Mouse (Mus musculus) liver, adult (tissue): ENCODE measurements around the gene Sypl2.
A peak's percentile ranks its signal among the peaks of the same experiment; 100 is the strongest.

Experiments used
- GATA4 ChIP-seq: IDR thresholded peaks from 2 replicates; pipeline ENCODE4 v1.6.1; 2014; ENCODE audit warnings: mild to moderate bottlenecking, low read length; ENCODE audit not compliant: insufficient replicate concordance

The Sypl2 gene

GRCm38 (mm10) chr3:108226558-108227350 lies at the start of gene Sypl2:
Sypl2 (minus strand) TSS chr3:108226648.
- TF ChIP-seq GATA4: no peak

- no peak for TF ChIP-seq GATA4
Observed at GRCm38 (mm10) chr3:108259319-108259718, 32.9 kb upstream of the Sypl2 start.

GRCm38 (mm10) chr3:108257831-108258500 lies 31.5 kb upstream of the Sypl2 start:
- TF ChIP-seq GATA4: no peak

GRCm38 (mm10) chr3:108256719-108257637 lies 30.5 kb upstream of the Sypl2 start, which contains the start of gene Psma5:
Psma5 (plus strand) TSS chr3:108256926.
- TF ChIP-seq GATA4: peak; percentile 8; the same call in 1 of the 2 replicates

- no peak for TF ChIP-seq GATA4
Observed at GRCm38 (mm10) chr3:108246857-108247256, 20.4 kb upstream of the Sypl2 start.

GRCm38 (mm10) chr3:108241243-108241839 lies 14.9 kb upstream of the Sypl2 start:
- no peak for TF ChIP-seq GATA4

- TF ChIP-seq GATA4: no peak
Observed at GRCm38 (mm10) chr3:108231646-108232045, 5.2 kb upstream of the Sypl2 start.

- TF ChIP-seq GATA4: no peak
Observed at GRCm38 (mm10) chr3:108227521-108227920, 1.1 kb upstream of the Sypl2 start.

GRCm38 (mm10) chr3:108225711-108226557 lies 514 bp downstream of the Sypl2 start:
- TF ChIP-seq GATA4: no peak

- TF ChIP-seq GATA4: no peak
Observed at GRCm38 (mm10) chr3:108220661-108221060, 5.8 kb downstream of the Sypl2 start.

GRCm38 (mm10) chr3:108214734-108215133 lies 11.7 kb downstream of the Sypl2 start:
- no peak for TF ChIP-seq GATA4

GRCm38 (mm10) chr3:108212406-108212805 lies 14.0 kb downstream of the Sypl2 start:
- TF ChIP-seq GATA4: no peak

- no peak for TF ChIP-seq GATA4
Observed at GRCm38 (mm10) chr3:108211845-108212244, 14.6 kb downstream of the Sypl2 start.

GRCm38 (mm10) chr3:108210771-108211139 lies 15.7 kb downstream of the Sypl2 start, which contains the start of gene Atxn7l2:
Atxn7l2 (minus strand) TSS chr3:108210934.
- TF ChIP-seq GATA4: no peak
